Comparison of ENCODE assay signal across 26 mouse cellular contexts in the genomic region with DNA sequence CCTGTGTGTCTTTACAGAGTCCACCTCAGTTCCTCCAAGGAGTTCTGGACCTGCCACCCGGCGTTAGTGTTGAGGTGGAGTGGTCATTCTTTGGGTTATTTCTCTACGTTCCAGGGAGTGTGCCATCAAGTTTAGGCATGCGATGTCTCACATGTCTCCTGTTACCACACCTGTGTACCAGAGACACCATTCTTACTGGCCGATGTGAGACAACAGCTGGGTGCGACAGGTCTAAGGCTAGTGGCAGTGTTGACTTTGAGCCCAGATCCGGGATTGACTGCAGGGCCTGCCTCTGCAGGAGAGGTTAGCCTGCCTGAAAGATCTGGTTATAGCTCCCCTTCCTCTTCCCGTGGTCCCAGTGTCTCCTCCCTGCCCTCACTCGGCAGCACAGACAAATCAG. TPM values are rescaled to one million over a fixed set of nuclear protein-coding genes. Genes with fewer than 3 reads are reported as not detected.
DNase-seq lines count a peak whose midpoint lies in the region; ATAC-seq and TF ChIP-seq lines count a peak whose summit lies in the region.
"Had no signal": no experiment of that assay in that cellular context is flagged by ENCODE, and none has a peak within 500 bp of the region (broad histone marks: within the 10 kb centered on the region; RNA-seq: fewer than 3 reads in every experiment).

No protein-coding gene starts in this region.

- peaks cover 16% of the 10 kb centered on the region for H3K36me3 ChIP-seq in kidney, embryonic 16.5 days (ENCODE audit: insufficient read depth, low read length)
- peaks cover 32% of the 10 kb centered on the region for H3K36me3 ChIP-seq in embryonic facial prominence, embryonic 10.5 days (replicated peaks)
- H3K36me3 ChIP-seq in limb, embryonic 13.5 days = peaks cover 26% of the 10 kb centered on the region

- ATAC-seq in kidney, embryonic 16.5 days (ENCODE audit: low FRiP score, low TSS enrichment) = no peak
- ATAC-seq in limb, embryonic 13.5 days (ENCODE audit: low FRiP score, low read depth) = no peak
- ATAC-seq: forebrain, embryonic 13.5 days; midbrain, embryonic 15.5 days had no signal

- H3K9ac ChIP-seq in kidney, embryonic 16.5 days (replicated peaks; ENCODE audit: low read length) = 0 out of 2 replicates have a peak overlapping the region, but pooled peaks have one; percentile 16
- 0 out of 2 replicates have a peak overlapping the region, but pooled peaks have one; percentile 35 for H3K9ac ChIP-seq in limb, embryonic 13.5 days
- H3K9ac ChIP-seq: hindbrain, embryonic 15.5 days; midbrain, embryonic 15.5 days had no signal

- 75% methylated on average over 9 of the region's 9 CpGs for WGBS in kidney, embryonic 16.5 days
- WGBS in embryonic facial prominence, embryonic 10.5 days = 76% methylated on average over 9 of the region's 9 CpGs
- 75% methylated on average over 9 of the region's 9 CpGs for WGBS in limb, embryonic 13.5 days

- DNase-seq in gastrocnemius, adult 2 months = no peak
- DNase-seq in gastrocnemius, adult 8-10 months (ENCODE audit: low spot score in 2 of 2) = no peak
- DNase-seq in kidney, adult 8-10 months = no peak
- DNase-seq in embryonic facial prominence, embryonic 10.5 days (ENCODE audit: low spot score) = no peak
- DNase-seq in spleen, postnatal 4 days (ENCODE audit: low spot score in 2 of 2) = no peak
- DNase-seq in embryo, embryonic 9.5 days (ENCODE audit: extremely low spot score) = no peak
- DNase-seq: adrenal gland, postnatal 25 days; cerebellum, adult 9-10 months; gastrocnemius, postnatal 10 days; layer of hippocampus, adult 9-11 months; lung, adult 2 months; lung, postnatal 14 days; thymus, adult 18-20 months; thymus, postnatal 4 days had no signal

- TF ChIP-seq CTCF in gastrocnemius, adult 2 months (IDR thresholded peaks at IDR 0.05) = no peak

- peaks cover 19% of the 10 kb centered on the region for H3K4me1 ChIP-seq in kidney, embryonic 16.5 days (ENCODE audit: insufficient read depth, low read length)
- peaks cover 26% of the 10 kb centered on the region for H3K4me1 ChIP-seq in embryonic facial prominence, embryonic 10.5 days
- 0 out of 2 replicates have a peak, but pooled peaks cover 6% of the 10 kb centered on the region for H3K4me1 ChIP-seq in limb, embryonic 13.5 days

- no peaks in the 10 kb centered on the region for H3K27me3 ChIP-seq in kidney, embryonic 16.5 days (ENCODE audit: insufficient read depth, low read length)
- no peaks in the 10 kb centered on the region for H3K27me3 ChIP-seq in embryonic facial prominence, embryonic 10.5 days (replicated peaks; ENCODE audit: low read depth, poor library complexity, severe bottlenecking)
- H3K27me3 ChIP-seq in limb, embryonic 13.5 days = no peaks in the 10 kb centered on the region
- H3K27me3 ChIP-seq: forebrain, embryonic 13.5 days; hindbrain, embryonic 15.5 days; midbrain, embryonic 15.5 days had no signal

- peak overlapping the region; percentile 70 for H3K27ac ChIP-seq in gastrocnemius, adult 2 months
- H3K27ac ChIP-seq in kidney, embryonic 16.5 days (ENCODE audit: low read length) = no peak overlapping the region
- peak overlapping the region; percentile 68; the same call in 1 of the 2 replicates for H3K27ac ChIP-seq in embryonic facial prominence, embryonic 10.5 days (replicated peaks)
- no peak overlapping the region for H3K27ac ChIP-seq in limb, embryonic 13.5 days
- H3K27ac ChIP-seq: forebrain, embryonic 13.5 days; left cerebral cortex, adult 2 months; midbrain, embryonic 15.5 days had no signal

- no peak overlapping the region for H3K4me3 ChIP-seq in gastrocnemius, adult 2 months
- no peak overlapping the region for H3K4me3 ChIP-seq in kidney, embryonic 16.5 days (ENCODE audit: low read length)
- H3K4me3 ChIP-seq in embryonic facial prominence, embryonic 10.5 days = no peak overlapping the region
- no peak overlapping the region for H3K4me3 ChIP-seq in limb, embryonic 13.5 days
- H3K4me3 ChIP-seq: forebrain, embryonic 13.5 days; hindbrain, embryonic 15.5 days; left cerebral cortex, adult 2 months; midbrain, embryonic 15.5 days had no signal

- intact Hi-C loops in gastrocnemius, adult 2 months (cut with DNase I) = loop anchor here (2.0 kb wide), 1 partner anchor 197 kb away; no protein-coding TSS in a partner anchor

- peaks cover 6% of the 10 kb centered on the region; the same call in 1 of the 2 replicates for H3K9me3 ChIP-seq in kidney, embryonic 16.5 days (ENCODE audit: low read length)
- H3K9me3 ChIP-seq in embryonic facial prominence, embryonic 10.5 days = peaks cover 4% of the 10 kb centered on the region
- H3K9me3 ChIP-seq in limb, embryonic 13.5 days = peaks cover 4% of the 10 kb centered on the region; the same call in 1 of the 2 replicates
- H3K9me3 ChIP-seq: forebrain, embryonic 13.5 days; hindbrain, embryonic 15.5 days; midbrain, embryonic 15.5 days had no signal

- H3K4me2 ChIP-seq in kidney, embryonic 16.5 days (replicated peaks; ENCODE audit: low read depth, low read length) = no peak overlapping the region
- no peak overlapping the region for H3K4me2 ChIP-seq in limb, embryonic 13.5 days (replicated peaks)
- H3K4me2 ChIP-seq: forebrain, embryonic 13.5 days; heart, embryonic 11.5 days; hindbrain, embryonic 15.5 days; midbrain, embryonic 15.5 days had no signal

RNA-seq across cellular contexts. Expression of a gene that starts 36.8 kb away (rescaled TPM):
- 10 to 100 TPM; 29.4 to 40.8 TPM for total RNA-seq in gastrocnemius, adult 2 months (2021)
- total RNA-seq in gastrocnemius, adult 8-10 months (2022) = 10 to 100 TPM; 38.8 to 60.0 (median 49.4) TPM
- polyA plus RNA-seq in kidney, embryonic 16.5 days (2015; fragmentation: Nextera tagmentation; extraction: Ambion mirVana) = 8.3 and 8.6 TPM in 2 replicates
- polyA plus RNA-seq in embryonic facial prominence, embryonic 10.5 days (2016; fragmentation: Nextera tagmentation; extraction: Ambion mirVana) = 10.2 and 11.7 TPM in 2 replicates
- 12.0 and 14.4 TPM in 2 replicates for polyA plus RNA-seq in limb, embryonic 13.5 days (2015; fragmentation: Nextera tagmentation; extraction: Ambion mirVana)

RNA-seq across cellular contexts. Expression of a gene that starts 38.3 kb away (rescaled TPM):
- under 1 TPM; 0.38 to 0.98 TPM for total RNA-seq in gastrocnemius, adult 2 months (2021)
- under 1 TPM; 0.45 to 0.94 (median 0.52) TPM for total RNA-seq in gastrocnemius, adult 8-10 months (2022)
- 4.3 and 5.5 TPM in 2 replicates for polyA plus RNA-seq in kidney, embryonic 16.5 days (2015; fragmentation: Nextera tagmentation; extraction: Ambion mirVana)
- 12.6 and 19.6 TPM in 2 replicates for polyA plus RNA-seq in embryonic facial prominence, embryonic 10.5 days (2016; fragmentation: Nextera tagmentation; extraction: Ambion mirVana)
- 1.2 and 1.4 TPM in 2 replicates for polyA plus RNA-seq in limb, embryonic 13.5 days (2015; fragmentation: Nextera tagmentation; extraction: Ambion mirVana)

RNA-seq across cellular contexts. Expression of a gene that starts 55.8 kb away (rescaled TPM):
- under 1 TPM; 0.13 to 0.31 TPM for total RNA-seq in gastrocnemius, adult 2 months (2021)
- total RNA-seq in gastrocnemius, adult 8-10 months (2022) = under 1 TPM; 0.07 to 0.32 (median 0.17) TPM
- 1.8 and 2.1 TPM in 2 replicates for polyA plus RNA-seq in kidney, embryonic 16.5 days (2015; fragmentation: Nextera tagmentation; extraction: Ambion mirVana)
- 0.46 and 0.58 TPM in 2 replicates for polyA plus RNA-seq in embryonic facial prominence, embryonic 10.5 days (2016; fragmentation: Nextera tagmentation; extraction: Ambion mirVana)
- 0.09 and 0.11 TPM in 2 replicates for polyA plus RNA-seq in limb, embryonic 13.5 days (2015; fragmentation: Nextera tagmentation; extraction: Ambion mirVana)
- total RNA-seq: common myeloid progenitor, adult 5-6 weeks; granulocyte monocyte progenitor cell, adult 5-6 weeks; megakaryocyte progenitor cell, adult 5-6 weeks had no signal
- polyA plus RNA-seq: limb, embryonic 11.5 days; stomach, embryonic 14.5 days had no signal

Comparison
In these comparisons a context has a peak if more than half of its experiments do, and no peak if none do; other contexts are left out.
1. H3K27ac ChIP-seq: peak in gastrocnemius, adult 2 months (single experiment) and embryonic facial prominence, embryonic 10.5 days (single experiment); none in kidney, embryonic 16.5 days (single experiment) and limb, embryonic 13.5 days (single experiment).